Mouse (Mus musculus) lung, embryonic 15.5 days (tissue): ENCODE measurements around the gene Glis2. TPM values are rescaled to one million over a fixed set of nuclear protein-coding genes. Genes with fewer than 3 reads are reported as not detected.

ENCODE experiments used
- ATAC-seq: fragments of 200-750 bp; cut with Nextera tagmentation; 2 replicates; pipeline ENCODE4 v1.8.0; 2017; ENCODE audit warnings: moderate number of reproducible peaks, borderline replicate concordance; ENCODE audit not compliant: low FRiP score, low TSS enrichment; ENCODE audit errors: extremely low read depth
- H3K27ac ChIP-seq: fragments of 300-500 bp; sonication (generic); 2 replicates; pipeline ENCODE4 v1.5.1; 2015; ENCODE audit warnings: moderate library complexity, mild to moderate bottlenecking, inconsistent platforms
- H3K27me3 ChIP-seq: fragments of 300-500 bp; sonication (generic); 2 replicates; pipeline ENCODE4 v1.6.1; 2015; ENCODE audit warnings: inconsistent platforms
- H3K36me3 ChIP-seq: fragments of 300-500 bp; sonication (generic); 2 replicates; pipeline ENCODE4 v1.6.1; 2015; ENCODE audit warnings: inconsistent platforms
- H3K4me1 ChIP-seq: fragments of 300-500 bp; sonication (generic); 2 replicates; pipeline ENCODE4 v1.6.1; 2015; ENCODE audit warnings: inconsistent platforms
- H3K4me2 ChIP-seq: fragments of 300-500 bp; sonication (generic); 2 replicates; pipeline ENCODE4 v1.6.1; 2015; ENCODE audit warnings: inconsistent platforms, mild to moderate bottlenecking, moderate library complexity
- H3K4me3 ChIP-seq: fragments of 300-500 bp; sonication (generic); 2 replicates; pipeline ENCODE4 v1.5.1; 2015; ENCODE audit warnings: mild to moderate bottlenecking, inconsistent platforms
- H3K9ac ChIP-seq: fragments of 300-500 bp; sonication (generic); 2 replicates; pipeline ENCODE4 v1.6.1; 2015; ENCODE audit warnings: inconsistent platforms
- H3K9me3 ChIP-seq: fragments of 300-500 bp; sonication (generic); 2 replicates; pipeline ENCODE4 v1.6.1; 2016; ENCODE audit warnings: inconsistent platforms
- WGBS: fragments of 180-500 bp; shearing (Covaris S2); methylation state at CpG from one replicate; pipeline ENCODE4 v1.1.7; 2015; 5-methylcytosine and 5-hydroxymethylcytosine counted together
- polyA plus RNA-seq: library from polyadenylated mRNA; unstranded; fragments of >200 nt; fragmentation: Nextera tagmentation; extraction: Ambion mirVana; gene quantifications from 2 replicates; pipeline ENCODE4 v1.2.1, GENCODE M21; 2015

The Glis2 gene
- polyA plus RNA-seq, 1 experiment from 2014 or later = 24.0 TPM

GRCm38 (mm10) chr16:4654706-4655105 is 60.2 kb downstream of the Glis2 start:
- Histone ChIP-seq H3K9ac (no peak overlapping the region), H3K4me3 (no peak overlapping the region), H3K4me1 (peaks cover 42% of the 10 kb centered on the region), H3K9me3 (no peaks in the 10 kb centered on the region), H3K4me2 (no peak overlapping the region), H3K36me3 (peaks cover 30% of the 10 kb centered on the region), H3K27me3 (no peaks in the 10 kb centered on the region), H3K27ac (no peak overlapping the region)
- ATAC-seq = no peak
- 76% methylated on average over 10 of the region's 10 CpGs for WGBS

GRCm38 (mm10) chr16:4655251-4655734 is 60.8 kb downstream of the Glis2 start:
- no peak for ATAC-seq
- no peaks in the 10 kb centered on the region for H3K27me3 ChIP-seq
- H3K27ac ChIP-seq = peak overlapping the region; percentile 51
- H3K4me3 ChIP-seq = no peak overlapping the region
- H3K4me1 ChIP-seq = peaks cover 42% of the 10 kb centered on the region
- peaks cover 24% of the 10 kb centered on the region; the same call in 1 of the 2 replicates for H3K36me3 ChIP-seq
- H3K9me3 ChIP-seq = no peaks in the 10 kb centered on the region
- H3K9ac ChIP-seq = no peak overlapping the region
- H3K4me2 ChIP-seq = no peak overlapping the region
- 55% methylated on average over 4 of the region's 4 CpGs for WGBS

GRCm38 (mm10) chr16:4655764-4656570 is 61.5 kb downstream of the Glis2 start:
- Histone ChIP-seq H3K4me1 (peaks cover 39% of the 10 kb centered on the region), H3K27me3 (no peaks in the 10 kb centered on the region), H3K9me3 (no peaks in the 10 kb centered on the region), H3K36me3 (peaks cover 22% of the 10 kb centered on the region; the same call in 1 of the 2 replicates), H3K27ac (peak overlapping the region; percentile 51), H3K4me2 (no peak overlapping the region), H3K9ac (no peak overlapping the region), H3K4me3 (no peak overlapping the region)
- WGBS = 29% methylated on average over 11 of the region's 11 CpGs
- no peak for ATAC-seq

- no peak for ATAC-seq
Measured at GRCm38 (mm10) chr16:4656571-4657081, 62.1 kb downstream of the Glis2 start.

DNA sequence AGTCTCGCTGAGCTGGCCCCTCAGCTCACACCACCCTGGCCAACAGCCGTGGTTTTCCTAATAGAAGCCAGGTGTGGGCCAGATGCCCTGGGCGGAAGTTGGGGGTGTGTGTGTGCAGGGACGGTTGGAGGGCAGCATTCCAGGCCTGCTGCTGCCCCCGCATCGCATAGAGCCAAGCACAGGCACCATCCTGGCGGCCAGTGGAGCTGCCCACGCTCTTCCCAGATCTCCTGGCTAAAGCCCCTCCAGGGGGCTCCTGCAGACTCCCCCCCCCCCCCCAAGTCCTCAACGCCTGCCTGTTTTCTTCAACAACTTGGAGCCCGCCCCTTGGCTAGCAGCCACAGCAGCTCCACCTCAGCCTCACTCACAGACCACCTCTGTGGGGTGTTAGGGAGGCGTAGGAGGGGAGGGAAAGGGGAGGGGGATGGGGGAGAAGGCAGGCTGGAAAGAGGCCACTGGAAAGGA is 64.3 kb downstream of the Glis2 start:
- Histone ChIP-seq H3K27ac (peak overlapping the region; percentile 62), H3K9me3 (no peaks in the 10 kb centered on the region), H3K4me2 (peak overlapping the region; percentile 19; the same call in 1 of the 2 replicates), H3K36me3 (peaks cover 9% of the 10 kb centered on the region; the same call in 1 of the 2 replicates), H3K4me3 (no peak overlapping the region), H3K4me1 (peaks cover 23% of the 10 kb centered on the region), H3K27me3 (no peaks in the 10 kb centered on the region), H3K9ac (no peak overlapping the region; the same call in 1 of the 2 replicates)
- ATAC-seq = peak; percentile 60
- WGBS = 11% methylated on average over 11 of the region's 11 CpGs

More at GRCm38 (mm10) chr16:4656571-4657081, 62.1 kb downstream of the Glis2 start:
- peaks cover 19% of the 10 kb centered on the region; the same call in 1 of the 2 replicates for H3K36me3 ChIP-seq
- no peaks in the 10 kb centered on the region for H3K27me3 ChIP-seq
- 60% methylated on average over 9 of the region's 9 CpGs for WGBS
- H3K27ac ChIP-seq = peak overlapping the region; percentile 51
- peaks cover 33% of the 10 kb centered on the region for H3K4me1 ChIP-seq
- no peak overlapping the region for H3K4me2 ChIP-seq
- no peak overlapping the region for H3K9ac ChIP-seq
- H3K9me3 ChIP-seq = no peaks in the 10 kb centered on the region
- no peak overlapping the region for H3K4me3 ChIP-seq

- Histone ChIP-seq H3K4me1 (peaks cover 23% of the 10 kb centered on the region), H3K9me3 (no peaks in the 10 kb centered on the region), H3K36me3 (peaks cover 9% of the 10 kb centered on the region; the same call in 1 of the 2 replicates), H3K27ac (peak overlapping the region; percentile 62), H3K9ac (no peak overlapping the region; the same call in 1 of the 2 replicates), H3K4me2 (peak overlapping the region; percentile 19; the same call in 1 of the 2 replicates), H3K27me3 (no peaks in the 10 kb centered on the region), H3K4me3 (no peak overlapping the region)
- 22% methylated on average over 2 of the region's 2 CpGs for WGBS
- no peak for ATAC-seq
Measured at GRCm38 (mm10) chr16:4659326-4659725, 64.8 kb downstream of the Glis2 start.

- no peak for ATAC-seq
- Histone ChIP-seq H3K4me3 (no peak overlapping the region), H3K27me3 (no peaks in the 10 kb centered on the region), H3K27ac (no peak overlapping the region), H3K4me1 (peaks cover 11% of the 10 kb centered on the region), H3K9ac (no peak overlapping the region), H3K36me3 (peaks cover 16% of the 10 kb centered on the region; the same call in 1 of the 2 replicates), H3K9me3 (no peaks in the 10 kb centered on the region), H3K4me2 (no peak overlapping the region)
- WGBS = 79% methylated on average over 2 of the region's 2 CpGs
Measured at GRCm38 (mm10) chr16:4661605-4662004, 67.1 kb downstream of the Glis2 start.

DNA sequence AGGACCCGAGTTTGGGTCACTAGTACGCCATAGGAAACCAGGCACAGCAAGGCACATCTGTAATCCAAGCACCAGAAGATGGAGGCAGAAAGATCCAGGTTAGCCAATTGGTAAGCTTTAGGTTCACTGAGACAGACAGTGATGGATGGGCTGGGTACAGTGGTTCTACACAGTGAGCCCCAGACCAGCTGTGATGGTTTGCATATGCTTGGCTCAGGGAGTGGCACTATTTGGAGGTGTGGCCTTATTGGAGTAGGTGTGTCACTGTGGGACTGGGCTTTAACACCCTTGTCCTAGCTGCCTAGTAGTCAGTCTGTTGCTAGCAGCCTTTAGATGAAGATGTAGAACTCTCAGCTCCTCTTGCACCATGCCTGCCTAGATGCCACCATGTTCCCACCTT is 69.3 kb downstream of the Glis2 start:
- H3K9ac ChIP-seq = no peak overlapping the region
- no peaks in the 10 kb centered on the region for H3K9me3 ChIP-seq
- peaks cover 24% of the 10 kb centered on the region for H3K36me3 ChIP-seq
- no peak overlapping the region for H3K27ac ChIP-seq
- peaks cover 7% of the 10 kb centered on the region for H3K4me1 ChIP-seq
- no peak overlapping the region for H3K4me2 ChIP-seq
- no peak for ATAC-seq
- H3K27me3 ChIP-seq = no peaks in the 10 kb centered on the region
- no peak overlapping the region for H3K4me3 ChIP-seq
- WGBS = 79% methylated on average over 2 of the region's 2 CpGs

DNA sequence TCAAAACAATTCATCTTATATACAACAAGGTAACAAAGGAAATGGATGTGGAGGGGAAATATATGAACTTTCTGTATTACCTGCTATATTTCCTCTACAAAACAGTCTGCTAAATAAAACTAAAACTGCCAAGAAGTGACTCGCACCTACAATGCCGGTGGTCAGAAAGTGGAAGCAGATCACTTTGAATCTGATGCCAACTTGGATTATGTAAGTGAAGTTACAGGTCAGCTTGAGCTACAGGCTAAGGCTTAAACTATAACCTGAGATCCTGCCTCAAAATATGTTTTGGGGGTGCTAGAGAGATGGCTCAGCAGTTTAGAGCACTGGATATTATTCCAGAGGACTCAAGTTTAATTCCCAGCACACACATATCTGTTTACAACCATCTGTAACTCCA is 71.2 kb downstream of the Glis2 start:
- no peaks in the 10 kb centered on the region for H3K4me1 ChIP-seq
- H3K4me3 ChIP-seq = no peak overlapping the region
- 92% methylated on average over 2 of the region's 2 CpGs for WGBS
- no peak overlapping the region for H3K9ac ChIP-seq
- no peaks in the 10 kb centered on the region for H3K27me3 ChIP-seq
- no peaks in the 10 kb centered on the region for H3K9me3 ChIP-seq
- no peak overlapping the region for H3K4me2 ChIP-seq
- H3K36me3 ChIP-seq = peaks cover 29% of the 10 kb centered on the region
- H3K27ac ChIP-seq = no peak overlapping the region
- ATAC-seq = no peak

DNA sequence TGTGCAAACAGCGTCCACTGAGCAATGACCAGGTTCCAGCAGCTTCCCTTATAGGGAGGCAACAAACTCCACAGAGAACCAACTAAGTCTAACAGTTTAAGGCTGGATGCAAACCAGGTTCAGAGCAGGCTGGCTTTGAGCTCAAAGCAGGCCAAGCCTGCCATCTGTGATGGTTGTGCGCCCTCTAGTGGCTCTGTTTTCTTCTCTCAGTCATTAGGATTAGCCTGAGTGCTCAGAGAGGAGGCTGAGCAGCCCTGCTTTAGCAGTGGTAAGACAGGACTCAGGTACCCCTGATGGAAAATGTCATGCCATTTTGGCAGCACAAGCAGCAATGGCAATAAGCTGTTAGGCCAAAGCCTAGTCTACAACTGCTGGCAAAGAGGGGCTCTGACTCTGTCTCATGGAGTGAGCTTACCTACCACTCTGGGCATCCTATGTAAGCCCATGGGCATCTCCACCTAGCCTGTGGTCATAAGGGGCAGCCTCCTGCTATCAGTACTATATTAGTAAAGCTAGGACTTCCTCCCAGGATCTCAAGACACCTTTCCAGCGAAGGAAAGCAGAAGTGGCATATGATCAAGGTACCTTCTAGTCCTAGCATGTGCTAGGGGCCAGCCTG is 72.8 kb downstream of the Glis2 start:
- Histone ChIP-seq H3K4me1 (no peaks in the 10 kb centered on the region), H3K9me3 (no peaks in the 10 kb centered on the region), H3K9ac (peak overlapping the region; percentile 1; the same call in 1 of the 2 replicates), H3K4me2 (no peak overlapping the region), H3K27me3 (no peaks in the 10 kb centered on the region), H3K36me3 (peaks cover 23% of the 10 kb centered on the region), H3K4me3 (no peak overlapping the region), H3K27ac (no peak overlapping the region)
- WGBS = 23% methylated on average over 3 of the region's 3 CpGs
- ATAC-seq = peak; percentile 81; the same call in 1 of the 2 replicates

DNA sequence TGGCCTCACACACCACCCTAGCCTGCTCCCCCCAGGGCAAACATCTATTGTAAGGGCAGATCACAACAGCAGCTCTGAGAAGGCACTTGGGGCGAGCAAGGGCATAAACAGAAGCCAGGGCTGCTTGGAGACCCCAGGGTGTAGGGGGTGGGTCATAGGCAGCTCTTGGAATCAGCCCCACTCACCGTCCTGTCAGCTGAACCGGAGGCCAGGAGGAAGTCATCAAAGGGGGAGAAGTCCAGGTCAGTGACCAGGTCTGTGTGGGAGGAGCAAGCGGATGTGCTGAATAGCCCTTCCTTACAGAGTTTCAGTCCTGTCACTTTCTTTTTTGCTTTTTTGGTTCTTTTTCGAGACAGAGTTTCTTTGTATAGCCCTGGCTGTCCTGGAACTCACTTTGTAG is 75.8 kb downstream of the Glis2 start:
- ATAC-seq = no peak
- no peak overlapping the region for H3K4me2 ChIP-seq
- 65% methylated on average over 5 of the region's 5 CpGs for WGBS
- no peaks in the 10 kb centered on the region for H3K4me1 ChIP-seq
- H3K9ac ChIP-seq = no peak overlapping the region
- H3K27ac ChIP-seq = no peak overlapping the region
- no peak overlapping the region for H3K4me3 ChIP-seq
- H3K36me3 ChIP-seq = peaks cover 29% of the 10 kb centered on the region
- no peaks in the 10 kb centered on the region for H3K9me3 ChIP-seq
- H3K27me3 ChIP-seq = no peaks in the 10 kb centered on the region
